Mouse (Mus musculus) limb, embryonic 14.5 days (tissue): ENCODE data around the gene Ice2. TPM values are rescaled to one million over a fixed set of nuclear protein-coding genes. Genes with fewer than 3 reads are reported as not detected.

Experiments
- ATAC-seq: fragments of 200-750 bp; cut with Nextera tagmentation; 2 replicates; pipeline ENCODE4 v1.8.0; 2017; ENCODE audit warnings: low read depth, moderate number of reproducible peaks, moderate TSS enrichment; ENCODE audit not compliant: low FRiP score
- DNase-seq: peaks from one replicate; pipeline ENCODE4 v3.0.0-alpha.2; 2015; ENCODE audit warnings: low spot score
- H3K27ac ChIP-seq: fragments of 300-500 bp; sonication (generic); replicated peaks from 2 replicates; pipeline ENCODE4 v1.5.1; 2014; ENCODE audit warnings: low read depth, mild to moderate bottlenecking, low read length, moderate library complexity, mixed read lengths
- H3K27me3 ChIP-seq: fragments of 300-500 bp; sonication (generic); 2 replicates; pipeline ENCODE4 v1.6.1; 2014; ENCODE audit warnings: low read length, mixed read lengths; ENCODE audit not compliant: control insufficient read depth, insufficient read depth
- H3K36me3 ChIP-seq: fragments of 300-500 bp; sonication (generic); 2 replicates; pipeline ENCODE4 v1.6.1; 2014; ENCODE audit warnings: mild to moderate bottlenecking, low read length, moderate library complexity, mixed read lengths; ENCODE audit not compliant: control insufficient read depth, insufficient read depth
- H3K4me1 ChIP-seq: fragments of 300-500 bp; sonication (generic); 2 replicates; pipeline ENCODE4 v1.6.1; 2014; ENCODE audit warnings: antibody characterized with exemption, low read length, mixed read lengths; ENCODE audit not compliant: control insufficient read depth, insufficient read depth
- H3K4me2 ChIP-seq: fragments of 300-500 bp; sonication (generic); replicated peaks from 2 replicates; pipeline ENCODE4 v1.6.1; 2014; ENCODE audit warnings: low read depth, mild to moderate bottlenecking, low read length, moderate library complexity; ENCODE audit not compliant: severe bottlenecking
- H3K4me3 ChIP-seq: fragments of 300-500 bp; sonication (generic); replicated peaks from 2 replicates; pipeline ENCODE4 v1.5.1; 2014; ENCODE audit warnings: low read length
- H3K9ac ChIP-seq: fragments of 300-500 bp; sonication (generic); 2 replicates; pipeline ENCODE4 v1.6.1; 2014; ENCODE audit warnings: mild to moderate bottlenecking, low read depth, low read length, moderate library complexity; ENCODE audit not compliant: severe bottlenecking
- H3K9me3 ChIP-seq: fragments of 300-500 bp; sonication (generic); 2 replicates; pipeline ENCODE4 v1.6.1; 2016; ENCODE audit warnings: low read length; ENCODE audit not compliant: control insufficient read depth
- POLR2A ChIP-seq: fragments of 200-500 bp; IDR thresholded peaks from 2 replicates; pipeline ENCODE4 v1.8.0; 2012; ENCODE audit warnings: inconsistent platforms, mild to moderate bottlenecking, moderate library complexity, borderline replicate concordance; ENCODE audit not compliant: insufficient read depth, insufficient read length; ENCODE audit errors: extremely low read depth
- WGBS: fragments of 180-500 bp; shearing (Covaris S2); extraction: QIAGEN DNeasy Blood & Tissue Kit; methylation state at CpG from one replicate; pipeline ENCODE4 v1.1.7; 2014; 5-methylcytosine and 5-hydroxymethylcytosine counted together
- polyA plus RNA-seq, 2 experiments: library from polyadenylated mRNA; depleted of rRNA in 1 of 2; stranded (reverse) in 1 of 2; unstranded in 1 of 2; fragments of >200 nt; fragmentation: Nextera tagmentation in 1 of 2; extraction: Ambion mirVana in 1 of 2; gene quantifications; 2 replicates each; pipeline versions ENCODE4 v1.2.1 to v1.2.3; 2012 to 2014

The Ice2 gene
- polyA plus RNA-seq, 2 experiments, result 13.7 to 15.8 TPM

DNA sequence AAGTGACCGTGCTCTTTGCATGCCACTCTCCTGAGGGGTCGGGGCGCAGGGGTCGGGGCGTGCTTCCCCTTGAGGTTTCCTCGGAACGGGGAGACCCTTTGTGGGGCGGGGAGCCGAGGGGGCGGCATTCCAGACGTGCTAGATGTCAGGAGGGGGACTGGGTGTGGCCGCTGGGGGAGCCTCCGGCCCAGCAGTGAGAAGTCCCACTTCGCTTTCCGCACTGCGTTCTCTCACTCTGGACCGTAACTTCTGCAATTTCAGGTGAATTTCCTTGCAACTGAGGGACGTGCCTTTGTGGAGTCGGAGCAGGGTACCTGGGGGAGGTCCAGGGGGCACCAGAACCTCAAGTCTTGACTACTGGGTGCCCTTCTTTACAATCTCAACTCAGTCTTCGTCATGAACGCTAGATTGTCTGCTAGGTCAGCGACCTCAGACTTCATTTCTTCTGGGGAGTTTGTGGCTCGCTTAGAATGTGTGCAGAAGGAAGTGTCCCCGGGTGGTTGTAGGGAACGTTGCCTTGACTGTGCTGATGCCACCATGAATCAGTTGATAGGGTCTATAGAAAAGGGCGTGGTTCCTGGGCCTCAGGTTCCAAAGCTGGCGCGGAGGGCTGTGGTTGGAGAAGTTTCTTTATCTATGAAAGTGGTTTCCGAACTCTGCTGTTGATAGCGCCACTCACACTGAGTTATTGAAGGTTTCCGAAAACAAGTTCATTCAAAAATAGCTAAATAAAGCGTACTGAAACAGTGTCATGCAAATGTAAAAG is 56.4 kb downstream of the Ice2 start:
- peak overlapping the region; percentile 73 for H3K4me2 ChIP-seq
- no peak for TF ChIP-seq POLR2A
- H3K4me3 ChIP-seq, result peak overlapping the region; percentile 79
- H3K27ac ChIP-seq, result peak overlapping the region; percentile 97
- DNase-seq, result no peak
- peak overlapping the region; percentile 92 for H3K9ac ChIP-seq
- no peaks in the 10 kb centered on the region for H3K27me3 ChIP-seq
- WGBS, result 7% methylated on average over 29 of the region's 32 CpGs
- H3K36me3 ChIP-seq, result peaks cover 5% of the 10 kb centered on the region
- peaks cover 52% of the 10 kb centered on the region for H3K4me1 ChIP-seq
- peak; percentile 32 for ATAC-seq
- H3K9me3 ChIP-seq, result no peaks in the 10 kb centered on the region

DNA sequence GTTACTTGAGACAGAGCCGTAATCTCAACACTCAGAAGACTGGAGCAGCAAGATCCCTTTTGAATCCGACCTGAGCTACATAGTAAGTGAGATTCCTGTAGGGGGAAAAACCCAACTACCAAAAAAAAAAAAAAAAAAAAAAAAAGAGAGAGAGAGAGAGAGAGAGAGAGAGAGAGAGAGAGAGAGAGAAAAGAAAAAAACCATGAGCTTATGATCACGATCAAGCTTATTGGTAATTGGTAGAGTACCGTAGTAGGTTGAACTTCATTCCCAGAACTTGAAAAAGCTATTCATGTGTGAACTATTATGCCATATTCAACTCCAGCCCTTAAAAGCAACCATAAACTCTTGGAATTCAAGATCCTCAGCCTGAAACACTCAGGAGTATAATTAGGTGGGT is 57.0 kb downstream of the Ice2 start:
- peak overlapping the region; percentile 92 for H3K9ac ChIP-seq
- peaks cover 58% of the 10 kb centered on the region for H3K4me1 ChIP-seq
- H3K4me3 ChIP-seq, result peak overlapping the region; percentile 79
- peaks cover 6% of the 10 kb centered on the region for H3K36me3 ChIP-seq
- H3K9me3 ChIP-seq, result no peaks in the 10 kb centered on the region
- no peak for TF ChIP-seq POLR2A
- no peak for DNase-seq
- H3K27ac ChIP-seq, result peak overlapping the region; percentile 97
- H3K4me2 ChIP-seq, result peak overlapping the region; percentile 73
- no peaks in the 10 kb centered on the region for H3K27me3 ChIP-seq
- ATAC-seq, result no peak
- 27% methylated on average over 4 of the region's 4 CpGs for WGBS

DNA sequence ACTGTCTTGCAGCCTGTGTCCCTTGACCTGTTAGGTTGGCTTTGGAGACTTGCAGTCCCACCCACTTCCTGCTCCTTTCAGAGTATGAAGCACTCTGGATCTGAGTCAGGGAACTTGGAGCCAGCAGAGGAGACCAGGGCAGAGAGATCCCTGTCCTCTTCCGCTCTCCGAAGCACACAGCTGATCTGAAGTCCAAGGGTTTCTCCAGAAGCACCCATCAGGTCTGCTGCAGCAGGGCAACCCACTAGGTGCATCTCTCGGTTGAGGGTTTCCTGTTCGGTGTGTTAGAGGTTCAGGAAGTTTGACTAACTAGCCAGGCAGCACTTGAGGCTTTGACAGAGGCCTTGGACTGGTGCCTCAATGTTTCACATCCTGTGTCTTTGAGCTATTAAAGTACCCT is 57.7 kb downstream of the Ice2 start:
- peaks cover 13% of the 10 kb centered on the region for H3K36me3 ChIP-seq
- 64% methylated on average over 4 of the region's 4 CpGs for WGBS
- H3K9ac ChIP-seq, result peak overlapping the region; percentile 44; the same call in 1 of the 2 replicates
- H3K4me3 ChIP-seq, result peak overlapping the region; percentile 79
- ATAC-seq (no peak), DNase-seq (no peak)
- H3K27ac ChIP-seq, result peak overlapping the region; percentile 73
- no peaks in the 10 kb centered on the region for H3K9me3 ChIP-seq
- peaks cover 65% of the 10 kb centered on the region for H3K4me1 ChIP-seq
- H3K27me3 ChIP-seq, result no peaks in the 10 kb centered on the region
- H3K4me2 ChIP-seq, result peak overlapping the region; percentile 73
- TF ChIP-seq POLR2A, result no peak

DNA sequence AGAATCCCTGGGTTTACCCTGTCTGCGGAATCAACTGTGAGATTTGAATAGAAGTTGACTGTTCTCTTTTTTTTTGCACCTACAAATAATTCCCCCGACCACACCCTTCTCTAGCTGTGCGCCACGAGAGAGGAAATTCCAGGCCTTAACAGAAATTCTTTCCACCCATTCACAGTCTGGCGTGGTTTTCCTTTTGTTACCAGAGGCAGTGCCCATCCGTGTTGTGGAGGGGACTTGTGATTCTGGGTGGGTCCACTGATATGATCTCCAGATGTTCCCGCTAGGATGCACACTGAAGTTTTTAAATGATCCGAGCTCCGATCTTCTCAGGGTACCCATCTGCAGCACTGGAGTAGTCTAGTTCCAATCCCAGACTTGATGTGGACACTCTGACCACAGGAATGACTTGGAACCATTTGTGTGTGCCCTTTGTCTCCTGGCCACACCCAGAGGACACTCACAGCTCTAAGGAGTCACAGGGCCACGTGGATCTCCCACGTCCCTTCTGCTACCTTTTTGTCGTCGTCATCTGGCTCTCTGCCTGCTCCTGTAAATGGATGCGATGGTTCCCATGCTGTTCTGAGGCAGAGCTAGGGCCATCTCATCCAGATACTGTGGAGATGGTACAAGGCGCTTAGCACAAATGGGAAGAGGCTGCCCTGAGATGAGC is 58.8 kb downstream of the Ice2 start:
- DNase-seq (no peak), ATAC-seq (no peak)
- 61% methylated on average over 15 of the region's 15 CpGs for WGBS
- Histone ChIP-seq H3K9me3 (no peaks in the 10 kb centered on the region), H3K4me1 (peaks cover 71% of the 10 kb centered on the region), H3K27ac (peak overlapping the region; percentile 82), H3K36me3 (peaks cover 21% of the 10 kb centered on the region), H3K4me3 (0 out of 2 replicates have a peak overlapping the region, but pooled peaks have one; percentile 4), H3K27me3 (no peaks in the 10 kb centered on the region), H3K9ac (peak overlapping the region; percentile 5; the same call in 1 of the 2 replicates), H3K4me2 (peak overlapping the region; percentile 73)
- no peak for TF ChIP-seq POLR2A

DNA sequence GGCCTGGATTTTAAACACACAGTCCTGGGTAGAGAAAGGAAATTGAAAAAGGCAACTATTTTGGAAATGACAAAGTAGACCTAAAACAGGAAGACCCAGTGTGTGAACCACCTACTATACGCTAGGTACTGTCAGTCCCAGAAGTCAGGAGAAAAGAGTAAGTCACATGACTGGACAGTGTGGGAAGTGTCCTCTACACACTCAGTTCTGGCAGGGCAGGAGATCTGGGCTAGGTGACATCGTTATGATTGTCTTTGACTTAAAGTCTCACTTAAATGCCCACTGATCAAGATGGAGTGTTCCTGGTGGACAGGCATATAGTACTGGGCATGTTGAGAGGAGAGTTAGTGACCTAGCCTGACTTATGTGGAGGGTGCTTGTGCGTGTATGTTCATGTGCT is 59.4 kb downstream of the Ice2 start:
- H3K4me3 ChIP-seq, result peak overlapping the region; percentile 10; the same call in 1 of the 2 replicates
- H3K27me3 ChIP-seq, result no peaks in the 10 kb centered on the region
- H3K9ac ChIP-seq, result 0 out of 2 replicates have a peak overlapping the region, but pooled peaks have one; percentile 13
- peaks cover 73% of the 10 kb centered on the region for H3K4me1 ChIP-seq
- DNase-seq, result no peak
- H3K36me3 ChIP-seq, result peaks cover 27% of the 10 kb centered on the region
- H3K27ac ChIP-seq, result peak overlapping the region; percentile 82
- ATAC-seq, result no peak
- peak overlapping the region; percentile 73 for H3K4me2 ChIP-seq
- TF ChIP-seq POLR2A, result no peak
- 96% methylated on average over 3 of the region's 3 CpGs for WGBS
- H3K9me3 ChIP-seq, result no peaks in the 10 kb centered on the region
